Mouse (Mus musculus): ENCODE measurements around the gene Mxi1. TPM values are rescaled to one million over a fixed set of nuclear protein-coding genes. Genes with fewer than 3 reads are reported as not detected.

Mxi1 gene
- polyA plus RNA-seq, 1 experiment: 36.5 TPM

- Histone ChIP-seq H3K27ac (ENCODE audit: insufficient read depth, low read length) (no peak overlapping the region), H3K9ac (ENCODE audit: low read depth, poor library complexity, severe bottlenecking) (no peak overlapping the region), H3K4me1 (ENCODE audit: control insufficient read depth, insufficient read depth, low read length) (no peaks in the 10 kb centered on the region), H3K36me3 (ENCODE audit: control insufficient read depth, insufficient read depth, low read length, poor library complexity, severe bottlenecking) (no peaks in the 10 kb centered on the region), H3K27me3 (ENCODE audit: control insufficient read depth, insufficient read depth, low read length, poor library complexity, severe bottlenecking) (no peaks in the 10 kb centered on the region), H3K4me3 (ENCODE audit: low read depth, low read length) (no peak overlapping the region), H3K9me3 (replicated peaks; ENCODE audit: control insufficient read depth, insufficient read depth, low read length, poor library complexity, severe bottlenecking) (no peaks in the 10 kb centered on the region)
- TF ChIP-seq CTCF (IDR thresholded peaks at IDR 0.05; ENCODE audit: low read depth, low read length) (no peak), EP300 (IDR thresholded peaks at IDR 0.05; ENCODE audit: insufficient read depth, low read depth, low read length) (no peak), POLR2A (IDR thresholded peaks at IDR 0.05; ENCODE audit: insufficient read depth, low read length) (no peak)
These were observed 87.3 kb downstream of the Mxi1 start for GRCm38 (mm10) chr19:53397451-53398233.

- no peak overlapping the region for H3K4me3 ChIP-seq (ENCODE audit: low read depth, low read length)
- no peaks in the 10 kb centered on the region for H3K4me1 ChIP-seq (ENCODE audit: control insufficient read depth, insufficient read depth, low read length)
- no peaks in the 10 kb centered on the region for H3K9me3 ChIP-seq (replicated peaks; ENCODE audit: control insufficient read depth, insufficient read depth, low read length, poor library complexity, severe bottlenecking)
- no peak overlapping the region for H3K27ac ChIP-seq (ENCODE audit: insufficient read depth, low read length)
- no peak overlapping the region for H3K9ac ChIP-seq (ENCODE audit: low read depth, poor library complexity, severe bottlenecking)
- no peaks in the 10 kb centered on the region for H3K36me3 ChIP-seq (ENCODE audit: control insufficient read depth, insufficient read depth, low read length, poor library complexity, severe bottlenecking)
- no peaks in the 10 kb centered on the region for H3K27me3 ChIP-seq (ENCODE audit: control insufficient read depth, insufficient read depth, low read length, poor library complexity, severe bottlenecking)
- TF ChIP-seq EP300 (IDR thresholded peaks at IDR 0.05; ENCODE audit: insufficient read depth, low read depth, low read length): no peak
- TF ChIP-seq CTCF (IDR thresholded peaks at IDR 0.05; ENCODE audit: low read depth, low read length): no peak
- TF ChIP-seq POLR2A (IDR thresholded peaks at IDR 0.05; ENCODE audit: insufficient read depth, low read length): no peak
These were observed 88.9 kb downstream of the Mxi1 start for GRCm38 (mm10) chr19:53399213-53399612.

- Histone ChIP-seq H3K4me1 (ENCODE audit: control insufficient read depth, insufficient read depth, low read length) (no peaks in the 10 kb centered on the region), H3K9me3 (replicated peaks; ENCODE audit: control insufficient read depth, insufficient read depth, low read length, poor library complexity, severe bottlenecking) (no peaks in the 10 kb centered on the region), H3K36me3 (ENCODE audit: control insufficient read depth, insufficient read depth, low read length, poor library complexity, severe bottlenecking) (no peaks in the 10 kb centered on the region), H3K9ac (ENCODE audit: low read depth, poor library complexity, severe bottlenecking) (no peak overlapping the region), H3K4me3 (ENCODE audit: low read depth, low read length) (no peak overlapping the region), H3K27me3 (ENCODE audit: control insufficient read depth, insufficient read depth, low read length, poor library complexity, severe bottlenecking) (no peaks in the 10 kb centered on the region), H3K27ac (ENCODE audit: insufficient read depth, low read length) (no peak overlapping the region)
- TF ChIP-seq CTCF (IDR thresholded peaks at IDR 0.05; ENCODE audit: low read depth, low read length) (no peak), POLR2A (IDR thresholded peaks at IDR 0.05; ENCODE audit: insufficient read depth, low read length) (no peak), EP300 (IDR thresholded peaks at IDR 0.05; ENCODE audit: insufficient read depth, low read depth, low read length) (no peak)
These were observed 90.2 kb downstream of the Mxi1 start for GRCm38 (mm10) chr19:53400332-53401110.

GRCm38 (mm10) chr19:53402741-53403432, 92.6 kb downstream of the Mxi1 start:
- Histone ChIP-seq H3K36me3 (ENCODE audit: control insufficient read depth, insufficient read depth, low read length, poor library complexity, severe bottlenecking) (no peaks in the 10 kb centered on the region), H3K4me1 (ENCODE audit: control insufficient read depth, insufficient read depth, low read length) (no peaks in the 10 kb centered on the region), H3K27ac (ENCODE audit: insufficient read depth, low read length) (no peak overlapping the region), H3K9ac (ENCODE audit: low read depth, poor library complexity, severe bottlenecking) (no peak overlapping the region), H3K27me3 (ENCODE audit: control insufficient read depth, insufficient read depth, low read length, poor library complexity, severe bottlenecking) (no peaks in the 10 kb centered on the region), H3K4me3 (ENCODE audit: low read depth, low read length) (0 out of 2 replicates have a peak overlapping the region, but pooled peaks have one; percentile 6), H3K9me3 (replicated peaks; ENCODE audit: control insufficient read depth, insufficient read depth, low read length, poor library complexity, severe bottlenecking) (no peaks in the 10 kb centered on the region)
- TF ChIP-seq EP300 (IDR thresholded peaks at IDR 0.05; ENCODE audit: insufficient read depth, low read depth, low read length): no peak
- no peak for TF ChIP-seq POLR2A (IDR thresholded peaks at IDR 0.05; ENCODE audit: insufficient read depth, low read length)
- TF ChIP-seq CTCF (IDR thresholded peaks at IDR 0.05; ENCODE audit: low read depth, low read length): peak; percentile 45

- Histone ChIP-seq H3K4me1 (ENCODE audit: control insufficient read depth, insufficient read depth, low read length) (no peaks in the 10 kb centered on the region), H3K27me3 (ENCODE audit: control insufficient read depth, insufficient read depth, low read length, poor library complexity, severe bottlenecking) (no peaks in the 10 kb centered on the region), H3K4me3 (ENCODE audit: low read depth, low read length) (no peak overlapping the region), H3K36me3 (ENCODE audit: control insufficient read depth, insufficient read depth, low read length, poor library complexity, severe bottlenecking) (no peaks in the 10 kb centered on the region), H3K9ac (ENCODE audit: low read depth, poor library complexity, severe bottlenecking) (no peak overlapping the region), H3K9me3 (replicated peaks; ENCODE audit: control insufficient read depth, insufficient read depth, low read length, poor library complexity, severe bottlenecking) (no peaks in the 10 kb centered on the region), H3K27ac (ENCODE audit: insufficient read depth, low read length) (no peak overlapping the region)
- TF ChIP-seq POLR2A (IDR thresholded peaks at IDR 0.05; ENCODE audit: insufficient read depth, low read length): no peak
These were observed 94.0 kb downstream of the Mxi1 start for GRCm38 (mm10) chr19:53404219-53404836.
